Mouse (Mus musculus) lung, embryonic 16.5 days (tissue): ENCODE measurements at regions not wholly inside any gene's neighbourhood (a gene's known extent, or its start where the extent isn't known, plus 50 kb on each side); places are given as distances from the start of the nearest gene placed in this dataset.
A peak's percentile ranks its signal among the peaks of the same experiment; 100 is the strongest.

Experiments used
- ATAC-seq: fragments of 200-750 bp; cut with Nextera tagmentation; 2 replicates; pipeline ENCODE4 v1.8.0; 2017; ENCODE audit warnings: low read depth, mild to moderate bottlenecking, moderate library complexity
- H3K27ac ChIP-seq: fragments of 300-500 bp; sonication (generic); 2 replicates; pipeline ENCODE4 v1.5.1; 2014; ENCODE audit warnings: mild to moderate bottlenecking, control low read depth, low read length
- H3K27me3 ChIP-seq: fragments of 300-500 bp; sonication (generic); 2 replicates; pipeline ENCODE4 v1.6.1; 2014; ENCODE audit warnings: low read depth, low read length, mixed read lengths; ENCODE audit not compliant: control insufficient read depth, insufficient read depth
- H3K36me3 ChIP-seq: fragments of 300-500 bp; sonication (generic); 2 replicates; pipeline ENCODE4 v1.6.1; 2014; ENCODE audit warnings: low read length; ENCODE audit not compliant: control insufficient read depth, insufficient read depth
- H3K4me1 ChIP-seq: fragments of 300-500 bp; sonication (generic); replicated peaks from 2 replicates; pipeline ENCODE4 v1.6.1; 2014; ENCODE audit warnings: low read length, mixed read lengths; ENCODE audit not compliant: control insufficient read depth, insufficient read depth
- H3K4me2 ChIP-seq: fragments of 300-500 bp; sonication (generic); 2 replicates; pipeline ENCODE4 v1.6.1; 2014; ENCODE audit warnings: low read depth, low read length, control low read depth
- H3K4me3 ChIP-seq: fragments of 300-500 bp; sonication (generic); 2 replicates; pipeline ENCODE4 v1.5.1; 2014; ENCODE audit warnings: mild to moderate bottlenecking, low read length, control low read depth
- H3K9ac ChIP-seq: fragments of 300-500 bp; sonication (generic); 2 replicates; pipeline ENCODE4 v1.6.1; 2014; ENCODE audit warnings: low read length, control low read depth
- H3K9me3 ChIP-seq: fragments of 300-500 bp; sonication (generic); 2 replicates; pipeline ENCODE4 v1.6.1; 2016; ENCODE audit warnings: low read length; ENCODE audit not compliant: control insufficient read depth
- WGBS: fragments of 180-500 bp; shearing (Covaris S2); extraction: QIAGEN DNeasy Blood & Tissue Kit; methylation state at CpG from one replicate; pipeline ENCODE4 v1.1.7; 2014; 5-methylcytosine and 5-hydroxymethylcytosine counted together

DNA sequence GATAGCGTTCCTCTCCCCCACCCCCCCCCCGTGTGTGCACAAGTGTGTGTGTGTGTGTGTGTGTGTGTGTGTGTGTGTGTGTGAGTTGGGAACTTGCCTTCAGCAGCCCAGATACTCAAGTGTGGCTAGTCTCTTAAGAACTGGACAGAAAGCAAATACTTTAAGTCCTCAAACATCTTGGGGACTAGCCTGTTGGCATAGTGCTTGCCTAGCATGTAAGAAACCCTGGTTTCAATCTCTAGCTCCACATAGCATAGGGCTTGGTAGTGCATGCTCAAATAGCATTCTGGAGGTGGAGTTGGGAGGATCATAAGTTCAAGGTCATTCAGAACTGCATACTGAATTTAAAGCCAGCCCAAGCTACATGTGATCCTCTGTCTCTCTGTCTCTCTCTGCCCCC lies 117.5 kb upstream of the Btg1 start:
- Histone ChIP-seq H3K27me3 (no peaks in the 10 kb centered on the region), H3K9ac (no peak overlapping the region), H3K4me3 (no peak overlapping the region), H3K4me2 (no peak overlapping the region), H3K9me3 (no peaks in the 10 kb centered on the region), H3K27ac (no peak overlapping the region), H3K4me1 (peaks cover 4% of the 10 kb centered on the region; the same call in 1 of the 2 replicates), H3K36me3 (no peaks in the 10 kb centered on the region)
- WGBS = 52% methylated on average over 2 of the region's 2 CpGs
- ATAC-seq = peak; percentile 93

DNA sequence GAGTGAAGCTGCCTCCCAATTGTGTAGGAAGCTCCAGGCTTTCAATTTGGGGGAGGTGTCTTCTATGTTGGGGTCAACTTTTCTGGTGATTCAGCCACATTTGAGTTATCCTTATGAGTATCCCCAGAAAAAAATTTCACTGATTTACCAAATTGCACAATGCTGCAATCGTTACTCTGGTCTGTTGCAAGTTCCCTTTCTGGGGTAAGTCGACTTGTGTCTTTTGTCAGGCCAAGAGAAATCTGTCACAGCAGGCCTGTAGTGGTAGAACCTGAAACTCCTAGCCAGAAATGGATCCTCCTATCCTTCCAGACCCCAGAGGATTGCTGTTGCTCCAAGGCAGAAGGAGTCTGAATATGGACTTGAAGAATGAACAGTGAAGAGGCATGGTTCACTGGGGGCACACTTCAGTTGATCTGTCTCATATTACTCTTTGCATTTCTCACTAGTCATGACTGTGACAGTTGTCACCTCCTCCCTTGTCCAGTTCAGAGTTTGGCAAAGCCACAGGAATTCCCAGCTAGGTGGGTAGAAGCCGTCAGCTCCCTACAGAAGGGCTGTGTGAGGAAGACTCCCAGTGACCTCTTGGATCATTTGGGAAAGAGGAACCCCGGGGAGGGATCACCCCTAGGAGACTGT lies 114.6 kb upstream of the Btg1 start:
- no peak for ATAC-seq
- H3K27me3 ChIP-seq = no peaks in the 10 kb centered on the region
- H3K27ac ChIP-seq = no peak overlapping the region
- H3K9me3 ChIP-seq = no peaks in the 10 kb centered on the region
- H3K4me2 ChIP-seq = no peak overlapping the region
- no peak overlapping the region for H3K4me3 ChIP-seq
- WGBS = 49% methylated on average over 4 of the region's 4 CpGs
- no peaks in the 10 kb centered on the region for H3K4me1 ChIP-seq
- no peak overlapping the region for H3K9ac ChIP-seq
- no peaks in the 10 kb centered on the region for H3K36me3 ChIP-seq

DNA sequence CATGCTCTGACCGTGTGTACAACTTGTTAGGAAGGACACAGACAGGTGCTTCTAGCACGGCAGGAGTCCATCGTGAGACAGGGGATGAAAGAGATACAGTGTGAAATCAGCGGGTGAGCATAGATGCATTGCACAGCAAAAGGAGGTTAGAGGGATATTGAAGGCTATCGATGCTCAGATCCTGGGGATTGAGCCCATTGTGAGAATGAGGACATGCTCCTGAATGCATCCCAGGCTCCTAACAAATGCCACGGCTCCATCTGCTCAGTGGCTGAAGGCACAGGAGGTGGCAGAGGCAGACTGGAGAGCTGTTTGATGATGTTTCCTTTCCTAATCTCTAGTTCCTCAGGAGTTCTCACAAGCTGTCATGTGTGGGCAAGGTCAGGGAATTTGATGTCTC lies 114.1 kb upstream of the Btg1 start:
- WGBS = 59% methylated on average over 6 of the region's 6 CpGs
- ATAC-seq = no peak
- Histone ChIP-seq H3K9me3 (no peaks in the 10 kb centered on the region), H3K27me3 (no peaks in the 10 kb centered on the region), H3K27ac (no peak overlapping the region), H3K4me2 (no peak overlapping the region), H3K9ac (no peak overlapping the region), H3K4me1 (no peaks in the 10 kb centered on the region), H3K4me3 (no peak overlapping the region), H3K36me3 (no peaks in the 10 kb centered on the region)

DNA sequence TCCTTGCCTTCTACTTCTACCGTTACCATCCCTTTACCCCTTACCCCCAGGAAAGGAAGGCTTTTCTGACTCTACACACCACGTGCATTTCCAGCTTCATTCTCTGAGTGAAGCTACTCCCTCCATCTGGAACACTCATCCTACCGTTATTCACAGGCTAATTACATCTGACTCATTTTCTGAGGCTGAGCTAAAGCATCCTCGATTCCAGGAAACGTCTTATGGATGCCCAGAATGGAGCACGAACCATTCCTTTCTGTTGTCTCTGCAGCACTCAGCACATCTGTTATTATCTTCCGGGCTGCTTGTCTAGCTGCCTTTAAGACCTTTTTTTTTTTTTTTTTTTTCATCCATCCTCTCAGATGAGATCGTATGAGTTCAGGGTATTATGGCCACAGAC lies 112.5 kb upstream of the Btg1 start:
- no peak overlapping the region for H3K4me3 ChIP-seq
- no peaks in the 10 kb centered on the region for H3K4me1 ChIP-seq
- no peak overlapping the region for H3K4me2 ChIP-seq
- ATAC-seq = no peak
- 89% methylated on average over 8 of the region's 8 CpGs for WGBS
- H3K36me3 ChIP-seq = no peaks in the 10 kb centered on the region
- no peak overlapping the region for H3K9ac ChIP-seq
- H3K27me3 ChIP-seq = no peaks in the 10 kb centered on the region
- H3K9me3 ChIP-seq = no peaks in the 10 kb centered on the region
- no peak overlapping the region for H3K27ac ChIP-seq

DNA sequence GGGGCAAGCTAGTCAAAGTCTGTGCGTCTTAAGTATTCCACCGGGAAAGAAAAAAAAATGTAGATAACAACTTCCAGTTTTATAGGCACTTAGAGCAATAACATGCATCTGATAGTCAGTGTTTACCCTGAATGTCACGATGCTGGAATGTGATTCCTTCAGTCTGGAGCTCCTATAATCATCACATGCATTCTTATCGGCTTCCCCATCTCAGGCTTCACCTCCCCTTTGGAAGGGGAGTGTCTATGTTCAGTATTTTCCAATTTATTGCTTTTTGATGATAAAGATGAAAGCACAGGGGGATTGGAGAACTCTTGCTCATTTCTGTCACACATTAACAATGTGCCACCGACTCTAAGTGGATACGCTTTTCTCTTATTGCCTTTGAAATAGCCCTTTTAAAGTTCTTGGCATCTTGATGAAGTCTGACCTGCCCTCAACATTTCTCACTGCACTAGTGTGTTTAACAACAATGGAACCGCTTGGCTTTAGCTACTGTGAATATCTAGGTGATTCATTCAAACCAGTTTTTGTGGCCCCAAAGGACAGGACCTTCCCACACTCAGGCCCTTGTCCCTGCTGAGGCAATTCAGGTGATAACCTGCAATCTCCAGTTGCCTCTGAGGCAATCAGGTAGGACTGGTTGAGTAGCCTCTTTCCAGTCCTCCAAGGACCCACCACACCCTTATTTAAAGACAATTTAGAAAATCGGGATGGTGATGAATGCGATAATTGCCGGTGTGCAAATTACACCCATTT lies 101.5 kb upstream of the Btg1 start:
- 47% methylated on average over 10 of the region's 10 CpGs for whole genome bisulfite sequencing
- ATAC-seq = no peak

DNA sequence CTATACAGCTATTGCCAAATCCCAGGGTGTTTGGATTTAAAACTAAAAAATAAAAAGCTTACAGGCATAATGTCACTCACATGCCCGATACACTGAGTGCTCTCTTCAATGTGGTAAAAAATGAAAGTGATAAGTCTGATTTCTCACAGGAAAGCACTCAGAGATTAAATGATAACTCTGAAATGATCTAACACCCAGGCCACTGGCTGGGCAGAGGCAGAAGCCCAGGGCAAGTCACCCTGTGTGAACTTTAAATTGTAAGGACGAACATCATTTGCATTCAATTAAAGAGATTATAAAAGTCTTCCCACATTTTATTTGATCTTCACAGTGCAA lies 100.9 kb upstream of the Btg1 start:
- H3K9me3 ChIP-seq = no peaks in the 10 kb centered on the region
- H3K4me1 ChIP-seq = no peaks in the 10 kb centered on the region; the same call in 1 of the 2 replicates
- 76% methylated on average over 2 of the region's 2 CpGs for WGBS
- H3K4me2 ChIP-seq = no peak overlapping the region
- H3K27me3 ChIP-seq = no peaks in the 10 kb centered on the region
- ATAC-seq = no peak
- H3K9ac ChIP-seq = no peak overlapping the region
- H3K4me3 ChIP-seq = no peak overlapping the region
- H3K36me3 ChIP-seq = no peaks in the 10 kb centered on the region
- no peak overlapping the region for H3K27ac ChIP-seq

More for the DNA sequence above, 101.5 kb upstream of the Btg1 start:
- no peaks in the 10 kb centered on the region for H3K9me3 ChIP-seq
- H3K9ac ChIP-seq = no peak overlapping the region
- H3K4me1 ChIP-seq = no peaks in the 10 kb centered on the region
- H3K27ac ChIP-seq = no peak overlapping the region
- no peaks in the 10 kb centered on the region for H3K36me3 ChIP-seq
- no peaks in the 10 kb centered on the region for H3K27me3 ChIP-seq
- no peak overlapping the region for H3K4me2 ChIP-seq
- no peak overlapping the region for H3K4me3 ChIP-seq

DNA sequence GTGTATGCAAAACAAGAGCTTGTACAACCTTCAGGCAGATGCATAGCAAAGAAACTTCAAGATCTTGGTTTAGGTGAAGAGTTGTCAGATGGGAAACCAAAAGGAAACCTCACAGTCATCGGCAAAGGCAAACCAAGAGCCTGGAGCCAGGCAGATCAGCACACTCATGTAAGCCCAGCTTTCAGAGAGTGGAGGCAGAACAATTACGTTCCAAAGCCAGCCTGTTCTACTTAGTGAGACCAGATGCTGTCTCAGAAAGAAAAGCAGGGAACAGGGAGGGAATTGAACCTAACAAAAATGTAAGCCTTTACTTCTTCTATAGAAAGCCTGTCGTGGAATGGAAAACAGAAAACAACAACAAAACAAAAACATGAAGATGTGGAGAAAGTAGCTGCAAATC lies 97.4 kb upstream of the Btg1 start:
- H3K27ac ChIP-seq = no peak overlapping the region
- H3K9ac ChIP-seq = no peak overlapping the region
- H3K27me3 ChIP-seq = no peaks in the 10 kb centered on the region
- peaks cover 3% of the 10 kb centered on the region for H3K9me3 ChIP-seq
- H3K36me3 ChIP-seq = no peaks in the 10 kb centered on the region
- 77% methylated on average over 3 of the region's 3 CpGs for WGBS
- H3K4me2 ChIP-seq = no peak overlapping the region
- H3K4me3 ChIP-seq = no peak overlapping the region
- peaks cover 6% of the 10 kb centered on the region for H3K4me1 ChIP-seq
- ATAC-seq = no peak

DNA sequence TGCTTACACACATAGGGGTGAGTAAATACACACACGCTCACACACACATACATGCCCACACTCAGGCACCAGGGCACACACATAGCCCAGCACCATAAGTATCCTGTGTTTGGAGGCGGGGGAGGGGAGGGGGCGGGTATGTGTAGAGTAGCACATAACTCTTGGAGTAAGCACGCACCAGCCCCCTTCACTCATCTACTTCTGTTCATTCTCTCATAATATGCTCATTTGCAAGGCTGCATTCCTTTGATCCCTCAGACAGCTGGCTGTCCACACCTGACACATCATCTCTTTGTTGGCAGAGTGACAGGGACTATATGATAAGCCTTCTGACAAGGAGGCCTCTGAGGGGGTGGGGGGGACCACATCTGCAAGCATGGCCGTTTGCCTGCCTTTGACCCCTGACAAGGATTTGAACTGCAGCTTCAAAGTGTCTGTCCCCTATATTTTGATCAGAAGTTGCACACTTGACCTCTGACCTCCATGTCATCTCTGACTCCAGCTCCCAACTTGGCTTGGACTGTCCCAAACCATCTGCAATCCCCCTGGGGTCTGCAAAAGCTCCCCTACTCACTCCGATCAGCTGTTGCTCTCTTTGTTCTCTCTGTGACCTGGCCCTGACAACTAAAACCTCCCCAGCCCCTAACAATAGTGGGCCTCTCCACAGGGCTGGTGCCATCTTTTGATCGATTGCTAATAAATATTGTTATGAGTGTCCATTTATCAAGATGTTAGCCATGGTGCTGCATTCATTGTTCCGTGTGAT lies 95.6 kb upstream of the Btg1 start:
- 41% methylated on average over 8 of the region's 8 CpGs for WGBS
- Histone ChIP-seq H3K4me3 (no peak overlapping the region), H3K27me3 (no peaks in the 10 kb centered on the region), H3K9me3 (peaks cover 3% of the 10 kb centered on the region), H3K27ac (no peak overlapping the region), H3K9ac (no peak overlapping the region), H3K4me1 (peaks cover 6% of the 10 kb centered on the region), H3K4me2 (no peak overlapping the region), H3K36me3 (no peaks in the 10 kb centered on the region)
- ATAC-seq = peak; percentile 85

DNA sequence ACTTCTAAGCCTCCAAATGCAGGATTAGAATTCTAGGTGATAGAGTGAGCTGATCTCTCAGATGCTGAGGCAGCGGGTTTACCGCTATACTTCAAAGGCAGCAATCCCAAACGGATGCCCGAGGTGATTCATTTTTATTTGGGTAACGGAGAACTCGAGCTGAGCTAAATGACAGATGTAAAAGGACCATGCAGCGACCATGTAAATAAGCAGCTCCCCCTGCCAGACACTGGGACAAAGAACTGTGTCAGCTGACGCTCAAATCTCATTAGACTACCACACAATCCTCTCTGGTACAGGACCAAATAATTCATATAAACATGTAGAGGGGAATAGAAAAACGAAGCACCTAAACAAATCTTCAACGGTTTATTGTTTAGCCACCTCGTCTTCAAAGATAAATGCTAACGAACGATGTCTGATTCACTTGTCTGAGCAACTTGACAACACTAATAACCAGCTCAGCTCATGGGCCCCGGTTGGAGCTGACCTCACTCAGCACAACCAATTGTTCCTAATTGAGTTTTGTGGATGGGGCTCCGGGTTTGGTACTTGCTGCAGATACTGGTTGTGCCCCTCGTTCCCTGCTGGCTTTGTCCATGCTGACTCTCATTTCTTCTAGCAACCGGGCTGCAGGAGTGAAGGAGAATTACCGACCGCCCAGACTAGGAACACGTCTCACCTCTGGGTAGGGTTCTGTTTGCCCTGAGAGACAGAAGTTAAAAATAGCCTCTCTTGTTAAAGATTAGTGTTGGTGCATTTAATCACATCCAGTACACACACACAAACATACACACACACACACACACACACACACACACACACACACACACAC lies 92.6 kb upstream of the Btg1 start:
- H3K9ac ChIP-seq = no peak overlapping the region
- H3K27me3 ChIP-seq = no peaks in the 10 kb centered on the region
- no peaks in the 10 kb centered on the region for H3K36me3 ChIP-seq
- peaks cover 6% of the 10 kb centered on the region for H3K4me1 ChIP-seq
- no peak overlapping the region for H3K27ac ChIP-seq
- H3K4me2 ChIP-seq = no peak overlapping the region
- ATAC-seq = no peak
- no peak overlapping the region for H3K4me3 ChIP-seq
- H3K9me3 ChIP-seq = peaks cover 3% of the 10 kb centered on the region
- 38% methylated on average over 20 of the region's 20 CpGs for WGBS
